Mouse (Mus musculus) retina, postnatal 7 days (tissue): Measurements from ENCODE around the gene E130309D02Rik.

Experiments used
- DNase-seq: peaks from one replicate; pipeline ENCODE4 v3.0.0-alpha.2; 2012; ENCODE audit warnings: low read depth, low spot score

Gene E130309D02Rik

DNA sequence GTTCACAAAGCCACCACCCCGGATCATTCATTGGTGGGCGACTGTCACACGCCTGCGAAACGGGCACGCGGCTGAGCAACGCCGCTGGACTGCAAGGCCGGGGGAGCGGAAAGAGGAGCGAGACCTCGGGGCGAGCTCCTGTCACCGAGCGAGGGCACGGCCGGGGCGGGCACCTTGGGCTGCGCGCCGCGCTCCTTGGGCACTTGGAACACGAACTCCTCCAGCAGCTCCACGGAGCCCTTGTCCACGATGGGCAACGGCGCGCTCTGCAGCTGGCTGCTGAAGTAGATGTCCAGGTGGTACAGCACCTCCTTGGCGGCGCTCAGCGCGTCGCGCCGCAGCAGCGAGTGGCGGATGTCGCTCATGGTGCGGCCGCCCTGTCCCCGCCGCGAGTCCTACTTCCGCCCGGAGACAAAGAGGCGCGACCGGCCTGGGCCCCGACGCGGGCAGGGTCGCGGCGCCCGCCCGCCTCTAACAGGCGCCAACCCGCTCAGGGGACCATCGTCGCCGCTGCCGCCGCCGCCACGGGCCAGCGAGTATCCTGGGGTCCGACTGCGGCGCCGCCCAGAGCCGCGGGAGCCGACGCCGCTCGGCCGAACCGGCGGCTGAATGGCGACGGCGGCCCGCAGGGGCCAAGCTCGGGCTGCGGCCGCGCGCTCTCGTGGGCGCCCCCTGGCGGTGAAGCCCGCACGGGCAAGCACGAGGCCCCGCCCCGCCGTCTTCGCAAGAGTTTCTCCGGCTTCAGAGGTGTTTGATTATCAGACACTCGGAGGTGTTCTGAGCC, at the start of gene E130309D02Rik:
Gene E130309D02Rik (minus strand): TSS at position 631 of the 784 bp plus-strand sequence.
- DNase-seq = peak; percentile 77

DNA sequence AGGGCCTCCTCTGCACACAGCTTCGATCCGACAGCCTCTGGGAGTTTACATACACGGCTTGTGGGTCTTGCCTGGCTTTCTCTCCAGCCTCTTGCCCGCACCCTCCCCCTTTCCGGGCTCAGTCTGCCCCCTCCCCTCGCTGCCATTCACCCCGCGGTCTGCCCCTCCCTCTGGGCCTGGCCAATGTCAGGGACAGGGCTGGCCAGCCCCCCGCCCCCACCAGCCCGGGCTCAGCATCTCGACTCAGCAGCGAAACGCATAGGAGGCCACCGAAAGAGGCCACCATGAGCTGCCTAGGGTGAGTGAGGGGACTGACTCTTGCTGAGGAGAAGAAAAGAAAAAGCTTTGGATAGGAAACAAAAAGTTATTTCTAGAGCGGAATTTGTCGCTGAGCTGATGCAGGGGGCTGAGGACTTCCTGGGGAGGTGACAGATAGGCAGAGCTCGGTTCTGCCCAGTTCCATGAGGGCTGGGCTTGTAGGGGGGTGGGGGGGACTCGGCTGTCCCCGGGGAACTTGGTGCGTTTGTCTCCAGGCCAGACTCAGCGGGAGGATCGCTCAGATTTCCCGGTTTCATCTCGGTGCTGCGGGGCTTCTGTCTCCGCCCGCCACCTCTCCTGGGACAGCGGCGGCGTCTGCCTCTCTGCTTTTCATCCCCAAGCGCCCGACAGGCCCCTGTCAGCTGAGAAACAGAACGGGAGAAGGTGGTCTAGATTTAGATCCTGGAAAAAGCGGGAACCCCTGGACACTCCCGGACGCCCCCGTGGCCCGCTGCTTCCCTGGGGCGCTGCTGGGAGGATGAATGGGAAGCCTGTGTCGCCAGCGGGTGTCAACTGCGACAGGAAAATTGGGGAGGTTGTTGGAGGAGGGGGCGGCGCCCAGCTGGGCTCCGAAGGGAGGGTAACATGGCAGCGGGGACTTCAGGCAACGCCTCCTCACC, 48.8 kb upstream of the E130309D02Rik start:
- no peak for DNase-seq

DNA sequence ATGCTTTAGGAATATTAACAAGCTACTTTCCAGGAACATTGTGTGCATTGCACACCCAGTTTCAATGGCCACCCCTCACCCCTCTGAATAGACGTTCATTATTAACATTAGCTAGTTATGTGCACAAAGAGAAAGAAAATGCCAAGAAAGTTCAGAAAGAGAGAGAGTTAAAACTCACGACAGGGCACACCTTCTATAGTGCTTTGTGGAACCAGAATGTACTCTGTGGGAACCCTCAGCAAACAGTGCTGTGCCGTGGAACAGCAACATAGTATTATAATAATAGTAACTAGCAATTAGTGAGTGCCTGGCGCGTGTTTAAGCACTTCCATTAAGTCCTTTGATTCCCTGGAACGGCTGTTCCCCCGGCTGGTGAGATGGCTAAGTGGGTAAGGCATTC, 46.3 kb upstream of the E130309D02Rik start:
- DNase-seq = no peak

DNA sequence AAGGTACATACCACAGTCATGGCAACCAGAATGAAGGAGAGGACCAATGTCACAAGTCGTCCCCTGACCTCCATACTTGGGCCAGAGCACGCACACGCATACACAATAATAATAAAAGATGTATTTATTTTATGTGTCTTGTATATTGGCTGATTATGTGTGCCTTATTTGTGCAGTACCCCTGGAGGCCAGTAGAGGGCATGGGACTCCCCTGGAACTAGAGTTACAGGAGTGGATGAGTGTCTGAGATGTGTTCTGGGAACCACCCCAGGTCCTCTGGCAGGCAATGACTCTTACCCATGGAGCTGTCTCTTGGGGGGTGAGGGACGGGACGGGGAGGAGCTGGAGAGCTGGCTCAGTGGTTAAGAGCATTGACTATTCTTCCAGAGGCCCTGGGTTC, 44.8 kb upstream of the E130309D02Rik start:
- DNase-seq = no peak

DNA sequence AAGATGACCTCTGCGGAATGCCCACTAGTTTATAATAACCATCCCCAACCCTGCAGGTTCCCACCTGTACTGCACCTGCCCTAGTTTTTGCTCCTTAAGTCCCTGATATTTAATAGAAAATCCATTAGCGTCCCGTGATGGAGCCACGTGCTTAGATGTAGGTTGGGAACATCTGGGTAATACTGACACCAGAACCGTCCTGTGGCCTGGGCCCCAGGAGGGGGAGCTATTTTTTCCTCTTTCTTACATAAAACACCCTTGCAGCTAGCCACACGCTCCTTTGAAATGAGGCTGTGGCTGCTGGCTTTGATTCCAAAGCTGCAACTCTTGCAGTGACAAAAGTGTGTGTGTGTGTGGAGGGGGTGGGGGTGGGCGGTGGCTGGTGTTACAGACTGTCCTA, 44.1 kb upstream of the E130309D02Rik start:
- no peak for DNase-seq

DNA sequence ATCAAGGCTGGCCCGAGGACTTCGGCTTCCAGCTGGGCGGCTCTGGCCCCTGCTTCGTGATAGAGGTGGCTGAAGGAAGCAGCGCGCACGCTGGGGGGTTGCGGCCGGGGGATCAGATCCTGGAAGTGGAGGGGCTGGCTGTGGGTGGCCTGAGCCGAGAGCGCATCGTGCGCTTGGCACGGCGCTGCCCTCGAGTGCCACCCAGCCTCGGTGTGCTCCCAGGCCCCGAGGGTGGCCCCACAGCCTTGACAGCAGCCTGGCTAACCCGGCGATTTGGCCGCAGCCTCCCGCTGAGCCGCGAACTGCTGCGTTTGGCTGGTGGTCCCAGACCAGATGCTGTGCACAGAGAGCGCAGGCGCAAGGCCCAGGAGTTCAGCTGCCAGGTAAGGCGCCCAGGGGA, 42.4 kb upstream of the E130309D02Rik start:
- DNase-seq = no peak

DNA sequence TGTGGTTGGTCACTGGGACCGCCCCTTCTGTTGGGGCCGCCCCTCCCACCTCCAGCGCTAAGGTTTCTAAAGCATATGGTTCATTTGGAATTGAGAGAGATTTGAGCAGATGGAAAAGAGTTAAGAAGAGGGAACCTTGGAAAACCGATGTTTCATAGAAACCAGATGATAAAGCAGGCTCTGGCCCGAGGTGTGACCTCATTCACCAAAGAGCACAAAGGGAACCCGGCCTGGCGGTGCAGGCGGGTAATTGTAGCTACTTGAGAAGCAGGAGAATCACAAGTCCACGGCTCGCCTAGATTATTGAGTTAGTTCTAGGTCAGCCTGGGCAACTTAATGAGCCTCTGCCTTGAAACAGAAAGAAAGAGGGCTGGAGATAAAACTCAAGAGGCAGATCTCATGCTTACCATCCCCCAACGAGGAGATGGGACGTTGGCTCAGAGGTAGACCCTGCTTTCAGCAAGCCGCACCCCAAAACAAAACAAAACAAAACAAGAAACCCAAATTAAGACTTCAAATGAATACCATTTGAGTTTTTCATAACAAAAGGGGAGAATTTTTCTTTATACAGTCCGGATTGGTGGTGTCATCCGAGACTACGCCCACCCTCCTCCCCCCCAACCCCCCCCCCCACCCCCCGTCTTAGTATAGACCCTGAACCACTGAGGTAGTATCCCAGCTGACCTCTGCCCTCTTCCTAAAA, 41.7 kb upstream of the E130309D02Rik start, which contains the start of gene Grid2ip:
Gene Grid2ip (plus strand): TSS at position 653 of the 703 bp plus-strand sequence.
- no peak for DNase-seq

DNA sequence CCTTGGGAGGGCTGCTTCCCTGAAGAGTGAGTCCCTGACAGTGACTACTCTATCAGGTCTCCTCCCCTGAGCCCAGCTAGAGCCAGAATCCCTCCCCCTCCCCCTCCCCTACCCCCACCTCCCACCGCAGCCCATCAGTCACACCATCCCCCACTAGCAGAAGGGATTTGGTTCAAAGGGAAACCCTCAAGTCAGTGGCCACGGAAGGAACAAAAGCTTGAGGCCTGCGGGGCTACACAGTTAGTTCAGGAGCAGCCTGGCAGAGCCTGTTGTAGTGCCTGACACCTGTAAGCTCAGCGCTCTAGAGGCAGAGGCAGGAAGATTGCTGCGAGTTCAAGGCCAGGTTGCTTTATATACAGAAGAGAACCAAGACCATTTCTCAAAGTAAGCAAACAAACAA, 40.9 kb upstream of the E130309D02Rik start:
- DNase-seq = no peak

DNA sequence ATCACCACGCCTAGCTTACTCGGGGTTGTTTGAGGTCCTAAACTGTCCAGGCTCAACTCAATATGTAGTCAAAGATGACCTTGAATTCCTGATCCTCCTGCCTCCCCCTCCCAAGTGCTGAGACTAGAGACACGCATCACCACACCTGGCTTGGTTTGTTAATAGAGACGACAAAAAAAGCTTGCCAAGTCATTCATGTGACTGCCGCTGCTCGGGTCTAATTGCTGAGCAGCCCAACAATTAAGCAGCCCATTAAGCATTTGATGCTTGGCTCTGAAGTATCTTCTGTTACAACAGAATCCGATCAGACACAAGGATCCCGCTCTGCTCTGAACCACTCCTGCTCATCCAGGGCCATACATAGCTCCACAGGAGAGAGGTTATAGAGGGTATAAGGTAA, 31.2 kb upstream of the E130309D02Rik start:
- no peak for DNase-seq

DNA sequence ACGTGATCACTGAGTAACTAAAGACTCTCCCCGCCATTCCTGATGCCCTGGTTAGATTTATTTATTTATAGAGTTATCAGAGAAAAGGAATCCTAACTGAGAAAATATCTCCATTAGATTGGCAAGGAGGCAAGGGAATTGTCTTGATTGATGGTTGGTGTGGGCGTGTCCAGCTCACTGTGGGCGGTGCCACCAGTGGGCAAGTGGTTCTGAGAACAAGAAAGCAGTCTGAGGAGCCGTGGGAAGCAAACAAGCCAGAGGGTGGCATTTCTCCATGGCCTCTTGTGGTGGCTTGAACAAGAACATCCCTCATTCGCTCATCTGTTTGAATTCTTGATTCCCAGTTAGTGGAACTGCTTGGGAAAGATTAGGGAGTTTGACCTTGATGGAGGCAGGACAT, 24.4 kb upstream of the E130309D02Rik start:
- no peak for DNase-seq

DNA sequence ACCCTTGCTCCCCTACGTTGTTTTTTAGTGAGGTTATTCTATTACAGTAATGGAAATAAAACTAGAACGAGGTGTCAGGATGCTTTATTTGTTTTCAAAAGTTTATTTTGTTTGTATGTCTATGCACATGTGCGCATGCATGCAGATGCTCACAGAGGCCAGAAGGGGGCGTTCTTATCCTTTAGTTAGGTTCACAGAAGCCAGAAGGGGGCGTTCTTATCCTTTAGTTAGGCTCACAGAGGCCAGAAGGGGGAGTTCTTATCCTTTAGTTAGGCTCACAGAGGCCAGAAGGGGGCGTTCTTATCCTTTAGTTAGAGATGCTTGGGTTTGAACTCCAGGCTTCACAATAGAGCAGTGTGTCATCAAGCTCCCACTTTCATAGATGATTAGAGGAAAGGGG, 21.4 kb upstream of the E130309D02Rik start:
- no peak for DNase-seq

DNA sequence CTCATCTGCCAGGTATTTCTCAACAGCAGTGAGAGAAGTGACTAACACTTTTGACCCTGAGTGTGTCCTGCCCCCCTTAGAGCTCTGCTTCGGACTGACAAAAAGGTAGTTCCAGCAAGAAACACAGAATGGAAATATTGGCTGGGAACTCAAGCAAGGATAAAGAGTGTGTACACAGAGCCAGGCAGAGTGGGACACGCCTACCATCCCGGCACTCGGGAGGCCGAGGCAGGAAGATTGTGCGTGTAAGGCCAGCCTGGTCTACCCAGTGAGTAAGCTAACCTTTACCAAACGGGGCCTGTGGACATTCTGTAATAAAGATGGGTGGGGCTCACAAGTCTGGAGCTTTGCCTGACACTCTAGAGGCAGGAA, 19.9 kb upstream of the E130309D02Rik start:
- DNase-seq = no peak

DNA sequence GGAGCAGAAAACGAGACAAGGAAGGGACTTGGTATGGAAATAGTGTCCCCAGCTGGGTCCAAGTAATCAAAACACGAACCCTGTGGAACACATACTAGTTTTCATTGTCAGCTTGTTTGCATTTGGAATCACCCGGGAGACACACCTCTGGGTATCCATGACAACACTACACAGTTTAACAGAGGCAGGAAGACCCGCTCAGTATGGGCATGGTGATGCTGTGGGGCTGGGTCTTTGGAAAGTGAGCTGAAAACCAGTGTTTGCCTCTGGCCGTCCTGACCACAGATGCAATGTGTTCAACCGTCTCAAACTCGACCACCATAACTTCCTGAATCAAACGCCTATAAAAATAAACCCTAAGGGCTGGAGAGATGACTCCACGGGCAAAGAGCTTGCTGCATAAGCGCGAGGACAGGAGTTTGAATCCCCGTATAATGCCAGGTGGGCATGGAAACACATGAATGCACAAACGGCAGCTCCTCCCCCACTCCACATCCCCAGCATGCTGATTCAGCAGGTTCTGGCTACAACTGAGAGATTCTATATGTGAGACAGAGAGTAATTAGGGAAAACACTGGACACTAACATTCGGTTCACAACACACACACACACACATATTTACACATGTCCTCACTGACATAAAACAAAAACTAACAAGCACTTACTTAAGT, 19.4 kb upstream of the E130309D02Rik start:
- DNase-seq = no peak

DNA sequence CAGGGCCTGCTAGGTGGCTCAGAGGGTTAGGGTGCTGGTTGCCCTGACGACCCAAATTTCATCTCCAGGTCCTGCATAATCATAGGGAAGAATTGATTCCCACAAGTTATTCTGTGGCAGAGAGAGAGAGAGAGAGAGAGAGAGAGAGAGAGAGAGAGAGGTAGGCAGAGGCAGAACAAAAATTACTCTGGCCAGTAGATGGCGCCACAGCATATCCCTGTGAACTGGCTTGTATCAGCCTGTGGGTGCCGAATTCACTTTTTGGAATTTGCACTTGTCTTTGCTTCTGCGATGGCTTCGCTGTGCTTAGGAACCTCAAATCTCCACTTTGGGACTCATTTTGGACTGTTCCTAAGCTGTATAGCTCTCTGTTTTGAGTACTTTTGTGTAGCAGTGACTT, 18.7 kb upstream of the E130309D02Rik start:
- peak; percentile 69 for DNase-seq

DNA sequence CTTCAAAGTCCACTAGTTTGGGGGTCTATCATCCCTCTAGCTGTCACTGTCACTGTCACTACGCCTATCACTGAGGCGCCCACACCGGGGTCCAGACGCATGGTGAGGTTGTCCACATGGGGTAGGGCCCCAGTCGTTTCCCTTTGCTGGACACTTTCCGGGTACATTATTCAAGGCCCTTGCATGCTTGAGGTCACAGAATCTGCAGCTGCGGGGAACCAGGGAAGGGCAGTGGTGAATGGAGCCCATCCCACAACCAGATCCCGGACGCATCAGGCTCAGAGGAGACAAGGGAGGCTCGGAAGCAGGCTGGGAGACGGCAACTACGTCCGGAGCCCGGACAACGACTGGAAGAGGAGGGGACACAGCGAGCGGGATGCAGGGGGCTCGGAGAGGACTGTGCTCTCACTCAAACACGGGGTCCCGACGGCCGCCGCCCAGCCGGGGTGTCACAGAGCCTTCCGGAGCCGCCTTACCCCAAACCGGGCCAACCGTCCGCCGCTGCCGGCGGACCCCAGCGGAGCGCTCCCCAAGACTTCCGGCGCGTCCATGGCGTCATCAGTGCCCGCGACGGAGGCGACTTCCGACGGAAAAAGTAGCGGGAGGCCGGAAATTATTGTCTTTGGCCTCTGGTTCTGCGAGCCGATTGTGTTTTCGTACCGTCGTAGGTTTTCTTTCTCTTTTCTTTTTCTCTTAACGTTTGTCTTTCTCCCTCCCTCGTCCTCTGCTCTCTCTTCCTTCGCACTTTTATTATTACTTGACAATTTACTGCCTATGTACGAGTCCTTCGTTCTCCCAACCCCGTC, 13.7 kb upstream of the E130309D02Rik start, which contains the start of gene Zdhhc4:
Gene Zdhhc4 (minus strand): TSS at position 567 of the 806 bp plus-strand sequence.
- DNase-seq = peak; percentile 90

DNA sequence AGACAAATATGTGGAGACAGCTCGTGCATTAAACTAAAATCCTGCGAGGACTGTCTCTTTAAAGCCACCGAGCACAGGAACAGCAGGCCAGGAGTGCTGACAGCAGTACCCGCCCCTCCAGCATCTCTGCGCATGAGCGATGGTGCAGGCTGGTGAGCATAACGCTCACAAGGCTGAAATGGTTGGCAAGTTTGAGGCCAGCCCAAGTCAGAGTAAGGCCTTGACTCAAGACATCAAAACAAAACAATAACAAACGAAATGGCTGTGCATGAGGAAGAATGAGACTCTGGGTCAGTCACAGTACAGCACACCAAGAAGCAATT, 2.1 kb upstream of the E130309D02Rik start:
- no peak for DNase-seq

DNA sequence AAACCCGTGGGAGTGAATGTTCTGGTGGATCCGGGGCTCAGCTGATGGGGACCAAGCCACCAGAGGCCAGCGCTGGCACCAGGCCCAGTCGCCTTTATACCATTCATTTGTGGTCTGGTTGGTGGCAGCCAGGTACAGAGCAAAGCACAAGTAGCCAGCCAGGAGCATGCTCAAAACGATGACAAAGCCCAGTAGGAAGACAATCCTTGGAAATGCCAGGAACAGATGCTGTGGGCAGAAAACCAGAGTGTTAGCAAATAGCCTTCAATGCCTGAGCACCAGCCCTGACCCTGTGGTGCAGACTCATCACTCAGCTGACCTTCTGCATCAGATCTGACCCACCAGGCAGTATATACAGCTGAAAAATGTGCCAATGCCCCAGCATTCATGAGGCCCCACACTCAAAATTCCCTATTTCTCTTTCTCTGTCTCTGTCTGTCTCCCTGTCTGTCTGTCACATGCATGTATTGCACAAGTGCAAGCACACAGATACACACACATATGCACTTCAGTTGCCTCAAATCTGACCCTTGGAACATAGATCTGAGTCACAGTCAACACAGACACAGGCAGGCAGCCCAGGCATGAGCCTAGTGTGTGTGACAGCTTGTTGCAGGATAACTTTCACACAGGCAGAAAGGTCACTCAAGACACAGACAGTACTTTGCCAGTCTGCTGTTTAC, 1.6 kb upstream of the E130309D02Rik start:
- DNase-seq = no peak

DNA sequence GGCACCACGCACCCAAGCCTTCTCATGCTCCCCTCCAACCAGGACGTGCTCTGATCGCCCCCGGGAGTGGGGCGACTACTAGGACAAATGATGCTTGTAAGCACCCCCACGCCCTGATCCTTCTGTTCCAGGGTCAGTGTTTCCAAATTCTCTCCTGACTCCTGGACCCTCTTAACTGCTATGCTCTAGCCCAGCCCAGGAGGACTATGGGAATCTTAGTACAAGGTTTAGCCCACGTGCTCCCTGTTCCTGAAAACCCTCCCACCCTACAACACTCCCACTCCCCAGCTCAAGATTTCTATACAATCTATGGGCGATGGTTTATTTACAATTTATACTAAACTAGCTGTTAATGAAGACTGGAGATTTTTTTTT, 341 bp upstream of the E130309D02Rik start:
- DNase-seq = no peak

DNA sequence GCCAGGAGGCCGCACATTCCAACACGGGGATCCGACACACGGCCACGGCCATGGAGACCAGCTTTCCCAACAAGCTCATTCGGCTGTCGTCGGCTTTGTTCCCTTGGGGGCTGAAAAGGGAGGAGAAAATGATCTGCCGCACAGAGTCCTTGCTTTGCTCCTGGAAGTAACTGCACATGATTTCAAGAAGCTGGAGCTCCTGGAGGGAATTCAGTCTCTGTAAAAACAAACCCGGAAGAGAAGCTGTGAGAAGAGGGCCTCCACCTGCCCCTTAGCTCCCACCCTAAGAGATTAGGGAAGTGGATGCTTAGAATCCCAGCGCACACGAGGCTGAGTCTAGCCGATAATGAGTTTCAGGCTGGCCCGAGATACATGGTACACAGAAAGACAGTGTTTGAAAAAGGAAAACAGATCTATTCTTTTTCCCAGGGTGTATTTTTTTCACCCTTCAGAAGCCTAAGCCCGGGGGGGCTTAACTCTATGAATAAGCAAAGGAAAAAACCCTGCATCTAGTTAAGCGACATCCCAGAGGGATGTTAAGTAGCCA, 904 bp downstream of the E130309D02Rik start:
- no peak for DNase-seq

DNA sequence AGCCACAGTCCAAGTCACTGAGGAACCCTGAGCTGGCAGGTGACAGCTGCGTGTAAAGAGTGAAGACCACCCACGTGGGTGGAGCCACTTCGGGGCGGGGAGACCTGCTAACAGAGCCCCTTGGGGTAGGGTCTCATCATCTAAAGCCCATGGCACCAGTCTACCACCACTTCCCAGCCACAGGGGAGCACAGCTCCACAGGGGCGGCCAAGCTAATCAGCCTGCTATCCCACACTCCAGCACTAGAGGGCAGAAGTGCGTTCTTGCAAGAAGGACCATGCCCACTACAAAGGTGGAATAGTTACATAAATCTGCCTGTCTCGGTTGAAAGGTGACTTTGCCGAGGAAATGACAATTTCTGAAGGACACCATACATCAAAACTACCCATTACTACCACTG, 3.3 kb downstream of the E130309D02Rik start:
- peak; percentile 69 for DNase-seq
